Mouse (Mus musculus) embryonic facial prominence, embryonic 11.5 days (tissue): ENCODE measurements around the gene Scmh1. TPM values are rescaled to one million over a fixed set of nuclear protein-coding genes. Genes with fewer than 3 reads are reported as not detected.

Experiments
- ATAC-seq: fragments of 200-750 bp; cut with Nextera tagmentation; replicated peaks from 2 replicates; pipeline ENCODE4 v1.8.0; 2017; ENCODE audit warnings: low read depth; ENCODE audit not compliant: insufficient number of reproducible peaks, low FRiP score, low TSS enrichment
- DNase-seq: peaks from one replicate; pipeline ENCODE4 v3.0.0-alpha.2; 2015; ENCODE audit warnings: low spot score
- H3K27ac ChIP-seq: fragments of 300-500 bp; sonication (generic); replicated peaks from 2 replicates; pipeline ENCODE4 v1.5.1; 2014; ENCODE audit warnings: mild to moderate bottlenecking, low read depth, low read length, control low read depth
- H3K27me3 ChIP-seq: fragments of 300-500 bp; sonication (generic); 2 replicates; pipeline ENCODE4 v1.6.1; 2014; ENCODE audit warnings: mild to moderate bottlenecking, low read length, moderate library complexity, mixed read lengths; ENCODE audit not compliant: control insufficient read depth, insufficient read depth
- H3K36me3 ChIP-seq: fragments of 300-500 bp; sonication (generic); replicated peaks from 2 replicates; pipeline ENCODE4 v1.6.1; 2014; ENCODE audit warnings: low read depth, mild to moderate bottlenecking, low read length, moderate library complexity, mixed read lengths; ENCODE audit not compliant: control insufficient read depth, insufficient read depth
- H3K4me1 ChIP-seq: fragments of 300-500 bp; sonication (generic); 2 replicates; pipeline ENCODE4 v1.6.1; 2014; ENCODE audit warnings: low read length, mixed read lengths; ENCODE audit not compliant: control insufficient read depth, insufficient read depth
- H3K4me2 ChIP-seq: fragments of 300-500 bp; sonication (generic); 2 replicates; pipeline ENCODE4 v1.6.1; 2014; ENCODE audit warnings: low read depth, mild to moderate bottlenecking, control low read depth, low read length, moderate library complexity
- H3K4me3 ChIP-seq: fragments of 300-500 bp; sonication (generic); 2 replicates; pipeline ENCODE4 v1.5.1; 2014; ENCODE audit warnings: low read depth, low read length, control low read depth
- H3K9ac ChIP-seq: fragments of 300-500 bp; sonication (generic); replicated peaks from 2 replicates; pipeline ENCODE4 v1.6.1; 2014; ENCODE audit warnings: mild to moderate bottlenecking, control low read depth, low read length
- H3K9me3 ChIP-seq: fragments of 300-500 bp; sonication (generic); replicated peaks from 2 replicates; pipeline ENCODE4 v1.6.1; 2016; ENCODE audit warnings: mild to moderate bottlenecking, low read length, inconsistent platforms, mixed read lengths; ENCODE audit not compliant: control insufficient read depth
- WGBS: fragments of 180-500 bp; shearing (Covaris S2); extraction: QIAGEN DNeasy Blood & Tissue Kit; methylation state at CpG from one replicate; pipeline ENCODE4 v1.1.7; 2014; 5-methylcytosine and 5-hydroxymethylcytosine counted together
- polyA plus RNA-seq: library from polyadenylated mRNA; unstranded; fragments of >200 nt; fragmentation: Nextera tagmentation; extraction: Ambion mirVana; gene quantifications from 2 replicates; pipeline ENCODE4 v1.2.1, GENCODE M21; 2014

The Scmh1 gene
- polyA plus RNA-seq, 1 experiment from 2014 or later: 27.2 TPM

DNA sequence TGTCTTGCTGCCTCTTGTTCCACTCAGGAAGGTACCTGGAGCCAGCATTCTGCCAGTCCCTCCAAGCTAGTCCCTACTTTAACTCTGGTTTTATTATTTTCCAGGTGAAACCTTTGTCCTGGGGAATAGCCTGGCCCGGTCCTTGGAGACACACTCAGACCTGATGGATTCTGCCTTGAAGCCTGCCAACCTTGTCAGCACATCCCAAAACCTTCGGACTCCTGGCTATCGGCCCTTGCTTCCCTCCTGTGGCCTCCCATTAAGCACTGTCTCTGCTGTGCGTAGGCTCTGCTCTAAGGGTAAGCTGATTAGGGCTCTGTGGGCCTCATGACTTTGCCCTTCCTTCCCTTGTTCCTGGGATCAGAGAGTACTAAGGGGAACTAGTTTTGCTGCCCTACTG lies 117.3 kb downstream of the Scmh1 start:
- no peak for ATAC-seq
- no peaks in the 10 kb centered on the region for H3K9me3 ChIP-seq
- H3K27me3 ChIP-seq: no peaks in the 10 kb centered on the region
- no peak overlapping the region for H3K9ac ChIP-seq
- no peaks in the 10 kb centered on the region for H3K4me1 ChIP-seq
- H3K36me3 ChIP-seq: peaks cover 3% of the 10 kb centered on the region; the same call in 1 of the 2 replicates
- H3K4me2 ChIP-seq: no peak overlapping the region
- H3K27ac ChIP-seq: no peak overlapping the region
- 90% methylated on average over 4 of the region's 4 CpGs for WGBS
- no peak overlapping the region for H3K4me3 ChIP-seq
- no peak for DNase-seq

- ATAC-seq: no peak
Observed at GRCm38 (mm10) chr4:120523092-120523491, 118.0 kb downstream of the Scmh1 start.

DNA sequence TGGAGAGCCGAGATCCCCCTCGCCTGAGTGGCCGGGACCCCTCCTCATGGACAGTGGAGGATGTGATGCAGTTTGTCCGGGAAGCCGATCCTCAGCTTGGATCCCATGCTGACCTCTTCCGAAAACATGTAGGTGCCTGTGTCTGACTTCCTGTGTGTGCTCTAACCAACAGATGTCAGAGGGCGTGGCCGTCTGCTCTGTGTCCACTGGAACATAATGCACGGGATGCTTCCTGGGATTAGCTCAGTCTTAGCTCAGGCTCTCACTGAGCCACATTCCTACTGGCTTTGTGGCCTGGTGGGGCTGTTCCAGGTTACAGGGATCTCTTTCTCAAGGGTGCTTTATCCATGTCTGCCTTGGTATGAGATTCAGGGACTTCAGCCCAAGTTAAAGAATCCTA lies 123.1 kb downstream of the Scmh1 start:
- H3K4me3 ChIP-seq: no peak overlapping the region
- 82% methylated on average over 9 of the region's 9 CpGs for WGBS

More at GRCm38 (mm10) chr4:120523092-120523491, 118.0 kb downstream of the Scmh1 start:
- Histone ChIP-seq H3K4me2 (no peak overlapping the region), H3K9ac (no peak overlapping the region), H3K27me3 (no peaks in the 10 kb centered on the region), H3K4me1 (no peaks in the 10 kb centered on the region), H3K27ac (no peak overlapping the region), H3K9me3 (no peaks in the 10 kb centered on the region), H3K4me3 (no peak overlapping the region), H3K36me3 (peaks cover 3% of the 10 kb centered on the region; the same call in 1 of the 2 replicates)
- 88% methylated on average over 3 of the region's 3 CpGs for WGBS
- no peak for DNase-seq

GRCm38 (mm10) chr4:120531986-120532385 lies 126.9 kb downstream of the Scmh1 start, which contains the start of gene Slfnl1:
Slfnl1 (plus strand) TSS chr4:120532231.
- ATAC-seq (no peak), DNase-seq (no peak)
- no peaks in the 10 kb centered on the region for H3K9me3 ChIP-seq
- no peak within 1 kb of the TSS for H3K9ac ChIP-seq
- H3K4me2 ChIP-seq: no peak within 1 kb of the TSS
- no peak within 1 kb of the TSS for H3K27ac ChIP-seq
- H3K4me3 ChIP-seq: no peak within 1 kb of the TSS
- H3K36me3 ChIP-seq: peaks cover 5% of the 10 kb centered on the region; the same call in 1 of the 2 replicates
- H3K4me1 ChIP-seq: no peaks in the 10 kb centered on the region
- WGBS: 83% methylated on average over 6 of the region's 6 CpGs
- no peaks in the 10 kb centered on the region for H3K27me3 ChIP-seq

More for the DNA sequence above, 123.1 kb downstream of the Scmh1 start:
- Histone ChIP-seq H3K27ac (no peak overlapping the region), H3K9ac (no peak overlapping the region), H3K4me2 (no peak overlapping the region), H3K9me3 (no peaks in the 10 kb centered on the region), H3K4me1 (no peaks in the 10 kb centered on the region), H3K36me3 (peaks cover 8% of the 10 kb centered on the region; the same call in 1 of the 2 replicates), H3K27me3 (no peaks in the 10 kb centered on the region)
- DNase-seq (no peak), ATAC-seq (no peak)

GRCm38 (mm10) chr4:120538664-120539063 lies 133.6 kb downstream of the Scmh1 start:
- Histone ChIP-seq H3K4me3 (no peak overlapping the region), H3K9ac (no peak overlapping the region), H3K9me3 (no peaks in the 10 kb centered on the region), H3K27me3 (no peaks in the 10 kb centered on the region), H3K27ac (no peak overlapping the region), H3K4me2 (no peak overlapping the region), H3K36me3 (peaks cover 16% of the 10 kb centered on the region), H3K4me1 (no peaks in the 10 kb centered on the region)
- 96% methylated on average over 10 of the region's 10 CpGs for WGBS
- 0 out of 2 replicates have a peak, but pooled peaks have one; percentile 41 for ATAC-seq
- DNase-seq: no peak

- peaks cover 15% of the 10 kb centered on the region for H3K36me3 ChIP-seq
- DNase-seq (no peak), ATAC-seq (no peak)
- no peak overlapping the region for H3K9ac ChIP-seq
- no peaks in the 10 kb centered on the region for H3K4me1 ChIP-seq
- H3K27me3 ChIP-seq: no peaks in the 10 kb centered on the region
- H3K4me3 ChIP-seq: no peak overlapping the region
- H3K9me3 ChIP-seq: no peaks in the 10 kb centered on the region
- 75% methylated on average over 1 of the region's 1 CpGs for WGBS
- no peak overlapping the region for H3K4me2 ChIP-seq
- H3K27ac ChIP-seq: no peak overlapping the region
Observed at GRCm38 (mm10) chr4:120544896-120545295, 139.8 kb downstream of the Scmh1 start.

DNA sequence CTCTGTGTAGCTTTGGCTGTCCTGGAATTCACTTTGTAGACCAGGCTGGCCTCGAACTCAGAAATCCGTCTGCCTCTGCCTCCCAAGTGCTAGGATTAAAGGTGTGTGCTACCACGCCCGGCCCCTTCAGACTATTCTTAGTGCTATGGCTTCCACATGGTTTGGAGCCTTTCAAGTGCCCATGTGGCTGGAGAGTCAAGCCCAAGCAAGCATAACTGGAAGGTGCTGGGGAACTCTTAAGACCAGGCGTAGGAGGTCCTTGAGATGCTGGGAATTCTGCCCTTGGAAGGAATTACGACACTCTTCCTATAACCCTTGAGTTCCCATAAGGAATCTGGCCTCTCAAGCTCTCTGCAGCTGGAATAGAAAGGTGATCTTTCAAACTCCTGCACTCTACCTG lies 151.5 kb downstream of the Scmh1 start:
- ATAC-seq: no peak

GRCm38 (mm10) chr4:120565726-120566125 lies 160.6 kb downstream of the Scmh1 start:
- Histone ChIP-seq H3K9me3 (no peaks in the 10 kb centered on the region), H3K4me1 (no peaks in the 10 kb centered on the region), H3K27me3 (no peaks in the 10 kb centered on the region), H3K27ac (no peak overlapping the region), H3K4me2 (no peak overlapping the region), H3K4me3 (no peak overlapping the region), H3K9ac (no peak overlapping the region), H3K36me3 (peaks cover 5% of the 10 kb centered on the region)
- DNase-seq (no peak), ATAC-seq (no peak)
- 83% methylated on average over 2 of the region's 2 CpGs for WGBS

More for the DNA sequence above, 151.5 kb downstream of the Scmh1 start:
- Histone ChIP-seq H3K4me2 (no peak overlapping the region), H3K9ac (no peak overlapping the region), H3K36me3 (peaks cover 8% of the 10 kb centered on the region), H3K27ac (no peak overlapping the region), H3K4me3 (no peak overlapping the region), H3K4me1 (no peaks in the 10 kb centered on the region), H3K27me3 (no peaks in the 10 kb centered on the region), H3K9me3 (no peaks in the 10 kb centered on the region)
- no peak for DNase-seq
- WGBS: 93% methylated on average over 6 of the region's 6 CpGs
